Mouse (Mus musculus): Measurements from ENCODE around the gene Rbm4b. TPM values are rescaled to one million over a fixed set of nuclear protein-coding genes. Genes with fewer than 3 reads are reported as not detected.
A peak's percentile ranks its signal among the peaks of the same experiment; 100 is the strongest.
"Not testable (repeated sequence)": the region's sequence is repeated elsewhere in the genome, so short reads cannot be mapped to it uniquely, and the experiment has no call there.

The Rbm4b gene
- polyA plus RNA-seq, 1 experiment: 30.5 TPM

GRCm38 (mm10) chr19:4811063-4811908 lies 55.0 kb downstream of the Rbm4b start, which contains the start of the genes Gm21992 and Rbm14:
Gene Gm21992, minus strand, starts transcription at chr19:4811612.
Gene Rbm14, minus strand, starts transcription at chr19:4811634.
- under 1% methylated on average over 83 of the region's 83 CpGs for WGBS
- peak; percentile 99 to 100 for DNase-seq
- peak within 1 kb of the TSS; percentile 91 for H3K27ac ChIP-seq (ENCODE audit: insufficient read depth, low read length)
- peak within 1 kb of the TSS; percentile 97 for H3K4me3 ChIP-seq (replicated peaks; ENCODE audit: insufficient read depth, low read depth, low read length)
- H3K4me1 ChIP-seq (ENCODE audit: control insufficient read depth, insufficient read depth, low read length): peaks cover 3% of the 10 kb centered on the region; the same call in 1 of the 2 replicates
- TF ChIP-seq CTCF (IDR thresholded peaks at IDR 0.05; ENCODE audit: borderline replicate concordance, insufficient read depth, low read depth, low read length): no peak
- peak; percentile 98 for TF ChIP-seq POLR2A (IDR thresholded peaks at IDR 0.05; ENCODE audit: borderline replicate concordance, insufficient read depth, low read length)
- H3K27me3 ChIP-seq (ENCODE audit: control insufficient read depth, insufficient read depth, low read length): no peaks in the 10 kb centered on the region

- WGBS: 1% methylated on average over 12 of the region's 12 CpGs
- H3K27me3 ChIP-seq (ENCODE audit: control insufficient read depth, insufficient read depth, low read length): no peaks in the 10 kb centered on the region
- peak overlapping the region; percentile 77 for H3K4me3 ChIP-seq (replicated peaks; ENCODE audit: insufficient read depth, low read depth, low read length)
- no peak for DNase-seq
- H3K27ac ChIP-seq (ENCODE audit: insufficient read depth, low read length): peak overlapping the region; percentile 66
- peaks cover 3% of the 10 kb centered on the region; the same call in 1 of the 2 replicates for H3K4me1 ChIP-seq (ENCODE audit: control insufficient read depth, insufficient read depth, low read length)
- TF ChIP-seq POLR2A (IDR thresholded peaks at IDR 0.05; ENCODE audit: borderline replicate concordance, insufficient read depth, low read length) (no peak), CTCF (IDR thresholded peaks at IDR 0.05; ENCODE audit: borderline replicate concordance, insufficient read depth, low read depth, low read length) (no peak)
Observed at GRCm38 (mm10) chr19:4811909-4812242, 55.6 kb downstream of the Rbm4b start.

- 77% methylated on average over 8 of the region's 8 CpGs for WGBS
- H3K4me1 ChIP-seq (ENCODE audit: control insufficient read depth, insufficient read depth, low read length); H3K27me3 ChIP-seq (ENCODE audit: control insufficient read depth, insufficient read depth, low read length): not testable (repeated sequence)
Observed at GRCm38 (mm10) chr19:4812334-4812949, 56.1 kb downstream of the Rbm4b start.

GRCm38 (mm10) chr19:4813015-4813414 lies 56.7 kb downstream of the Rbm4b start:
- H3K4me3 ChIP-seq (replicated peaks; ENCODE audit: insufficient read depth, low read depth, low read length): no peak overlapping the region
- peaks cover 3% of the 10 kb centered on the region; the same call in 1 of the 2 replicates for H3K4me1 ChIP-seq (ENCODE audit: control insufficient read depth, insufficient read depth, low read length)
- no peak overlapping the region for H3K27ac ChIP-seq (ENCODE audit: insufficient read depth, low read length)
- H3K27me3 ChIP-seq (ENCODE audit: control insufficient read depth, insufficient read depth, low read length): no peaks in the 10 kb centered on the region
- WGBS: 83% methylated on average over 6 of the region's 6 CpGs
- TF ChIP-seq POLR2A (IDR thresholded peaks at IDR 0.05; ENCODE audit: borderline replicate concordance, insufficient read depth, low read length): no peak
- peak; percentile 28; the same call in 1 of the 2 replicates for TF ChIP-seq CTCF (IDR thresholded peaks at IDR 0.05; ENCODE audit: borderline replicate concordance, insufficient read depth, low read depth, low read length)
- peak; percentile 26 to 39 for DNase-seq

More at GRCm38 (mm10) chr19:4812334-4812949, 56.1 kb downstream of the Rbm4b start:
- not testable (repeated sequence) for H3K4me3 ChIP-seq (replicated peaks; ENCODE audit: insufficient read depth, low read depth, low read length); DNase-seq
- peak overlapping the region; percentile 66; the same call in 1 of the 2 replicates for H3K27ac ChIP-seq (ENCODE audit: insufficient read depth, low read length)

Other genes with a start within 250 kb of the Rbm4b start
- 59.7 and 61.4 TPM in 2 replicates for gene Pcx, start 246.0 kb upstream of the Rbm4b start, polyA plus RNA-seq (2012; rRNA removed)
- gene Lrfn4, start 140.8 kb upstream of the Rbm4b start, polyA plus RNA-seq (2012; rRNA removed): 25.7 and 29.5 TPM in 2 replicates
- gene Rce1, start 130.9 kb upstream of the Rbm4b start, polyA plus RNA-seq (2012; rRNA removed): 58.7 and 60.9 TPM in 2 replicates
- gene Gm960, start 57.8 kb upstream of the Rbm4b start, polyA plus RNA-seq (2012; rRNA removed): 4.6 and 5.4 TPM in 2 replicates
- 132 and 147 TPM in 2 replicates for gene Sptbn2, start 45.3 kb upstream of the Rbm4b start, polyA plus RNA-seq (2012; rRNA removed)
- 77.5 and 86.1 TPM in 2 replicates for gene Rbm4, start 37.4 kb downstream of the Rbm4b start, polyA plus RNA-seq (2012; rRNA removed)
- 14.4 and 17.9 TPM in 2 replicates for gene Gm21992, start 55.1 kb downstream of the Rbm4b start, polyA plus RNA-seq (2012; rRNA removed)
- gene Rbm14, start 55.1 kb downstream of the Rbm4b start, polyA plus RNA-seq (2012; rRNA removed): 27.4 and 32.1 TPM in 2 replicates
- 49.5 and 52.7 TPM in 2 replicates for gene Ccs, start 82.8 kb downstream of the Rbm4b start, polyA plus RNA-seq (2012; rRNA removed)
- 0.62 and 0.64 TPM in 2 replicates for gene Ccdc87, start 82.9 kb downstream of the Rbm4b start, polyA plus RNA-seq (2012; rRNA removed)
- 211 and 216 TPM in 2 replicates for gene Ctsf, start 98.6 kb downstream of the Rbm4b start, polyA plus RNA-seq (2012; rRNA removed)
- 1.7 and 2.0 TPM in 2 replicates for gene Actn3, start 121.4 kb downstream of the Rbm4b start, polyA plus RNA-seq (2012; rRNA removed)
- gene Zdhhc24, start 122.2 kb downstream of the Rbm4b start, polyA plus RNA-seq (2012; rRNA removed): 36.2 and 37.0 TPM in 2 replicates
- gene Bbs1, start 150.1 kb downstream of the Rbm4b start, polyA plus RNA-seq (2012; rRNA removed): 17.6 and 19.2 TPM in 2 replicates
- gene Dpp3, start 171.8 kb downstream of the Rbm4b start, polyA plus RNA-seq (2012; rRNA removed): 61.0 and 61.2 TPM in 2 replicates
- 22.5 and 22.6 TPM in 2 replicates for gene Peli3, start 186.6 kb downstream of the Rbm4b start, polyA plus RNA-seq (2012; rRNA removed)
- 68.5 and 74.2 TPM in 2 replicates for gene Mrpl11, start 205.7 kb downstream of the Rbm4b start, polyA plus RNA-seq (2012; rRNA removed)
- gene Npas4, start 233.8 kb downstream of the Rbm4b start, polyA plus RNA-seq (2012; rRNA removed): 2.5 and 2.9 TPM in 2 replicates